Mouse (Mus musculus) heart, embryonic 15.5 days (tissue): ENCODE measurements around the gene Sdhaf4. TPM values are rescaled to one million over a fixed set of nuclear protein-coding genes. Genes with fewer than 3 reads are reported as not detected.

Source experiments
- ATAC-seq: fragments of 200-750 bp; cut with Nextera tagmentation; replicated peaks from 2 replicates; pipeline ENCODE4 v1.8.0; 2017; ENCODE audit warnings: low read depth, moderate TSS enrichment; ENCODE audit not compliant: insufficient number of reproducible peaks, insufficient read depth, low FRiP score
- H3K27ac ChIP-seq: fragments of 300-500 bp; sonication (generic); 2 replicates; pipeline ENCODE4 v1.5.1; 2015; ENCODE audit warnings: mild to moderate bottlenecking, inconsistent platforms
- H3K27me3 ChIP-seq: fragments of 300-500 bp; sonication (generic); 2 replicates; pipeline ENCODE4 v1.6.1; 2015; ENCODE audit warnings: inconsistent platforms
- H3K36me3 ChIP-seq: fragments of 300-500 bp; sonication (generic); 2 replicates; pipeline ENCODE4 v1.6.1; 2015; ENCODE audit warnings: mild to moderate bottlenecking, inconsistent platforms
- H3K4me1 ChIP-seq: fragments of 300-500 bp; sonication (generic); replicated peaks from 2 replicates; pipeline ENCODE4 v1.6.1; 2015; ENCODE audit warnings: inconsistent platforms
- H3K4me2 ChIP-seq: fragments of 300-500 bp; sonication (generic); 2 replicates; pipeline ENCODE4 v1.6.1; 2015; ENCODE audit warnings: inconsistent platforms, mild to moderate bottlenecking, moderate library complexity
- H3K4me3 ChIP-seq: fragments of 300-500 bp; sonication (generic); 2 replicates; pipeline ENCODE4 v1.5.1; 2015; ENCODE audit warnings: mild to moderate bottlenecking, inconsistent platforms
- H3K9ac ChIP-seq: fragments of 300-500 bp; sonication (generic); 2 replicates; pipeline ENCODE4 v1.6.1; 2015; ENCODE audit warnings: mild to moderate bottlenecking, inconsistent platforms
- H3K9me3 ChIP-seq: fragments of 300-500 bp; sonication (generic); replicated peaks from 2 replicates; pipeline ENCODE4 v1.6.1; 2016; ENCODE audit warnings: inconsistent platforms
- WGBS: fragments of 180-500 bp; shearing (Covaris S2); methylation state at CpG from one replicate; pipeline ENCODE4 v1.1.7; 2015; ENCODE audit warnings: mixed read lengths; 5-methylcytosine and 5-hydroxymethylcytosine counted together
- polyA plus RNA-seq: library from polyadenylated mRNA; unstranded; fragments of >200 nt; fragmentation: Nextera tagmentation; extraction: Ambion mirVana; gene quantifications from 2 replicates; pipeline ENCODE4 v1.2.1, GENCODE M21; 2015

Sdhaf4 gene
- 56.1 and 76.1 TPM in 2 replicates for polyA plus RNA-seq

DNA sequence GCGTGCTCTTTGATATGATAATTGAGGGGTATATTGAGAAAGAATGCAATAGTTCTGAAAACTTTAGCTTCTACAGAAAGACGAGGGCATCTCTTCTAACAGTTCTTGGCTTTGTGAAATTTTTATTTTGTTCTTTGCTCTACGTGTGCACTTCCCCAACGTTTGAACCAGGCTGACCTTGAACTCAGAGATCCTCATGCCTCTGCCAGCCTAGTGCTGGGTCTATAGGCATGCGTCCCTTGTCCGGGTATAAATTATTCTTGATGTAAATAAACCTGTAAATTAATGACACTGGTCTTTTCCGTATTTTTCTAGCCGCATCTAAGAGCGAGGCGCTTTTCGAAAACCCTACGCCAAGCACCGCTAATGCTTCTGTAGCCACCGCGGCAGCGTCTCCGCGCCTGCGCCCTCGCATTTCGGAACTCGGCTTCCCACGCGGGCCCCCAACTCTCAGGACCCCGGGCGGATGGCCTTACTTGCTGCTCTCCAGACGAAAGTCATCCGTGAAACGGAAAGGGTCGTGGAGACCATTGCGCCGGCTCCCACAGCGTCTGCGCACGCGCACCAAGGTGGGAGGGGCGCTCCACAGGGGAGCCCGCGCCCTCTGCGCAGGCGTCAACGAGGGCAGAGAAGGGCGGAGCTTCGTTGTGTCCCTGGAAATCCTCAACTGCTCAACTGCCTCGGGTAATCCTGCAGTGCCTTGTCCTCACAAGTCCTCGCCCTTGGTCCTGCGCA is at the start of gene Sdhaf4:
Sdhaf4 (minus strand) TSS at position 587 of the 735 bp plus-strand sequence.
- Histone ChIP-seq H3K9me3 (no peaks in the 10 kb centered on the region), H3K4me1 (peaks cover 5% of the 10 kb centered on the region)

DNA sequence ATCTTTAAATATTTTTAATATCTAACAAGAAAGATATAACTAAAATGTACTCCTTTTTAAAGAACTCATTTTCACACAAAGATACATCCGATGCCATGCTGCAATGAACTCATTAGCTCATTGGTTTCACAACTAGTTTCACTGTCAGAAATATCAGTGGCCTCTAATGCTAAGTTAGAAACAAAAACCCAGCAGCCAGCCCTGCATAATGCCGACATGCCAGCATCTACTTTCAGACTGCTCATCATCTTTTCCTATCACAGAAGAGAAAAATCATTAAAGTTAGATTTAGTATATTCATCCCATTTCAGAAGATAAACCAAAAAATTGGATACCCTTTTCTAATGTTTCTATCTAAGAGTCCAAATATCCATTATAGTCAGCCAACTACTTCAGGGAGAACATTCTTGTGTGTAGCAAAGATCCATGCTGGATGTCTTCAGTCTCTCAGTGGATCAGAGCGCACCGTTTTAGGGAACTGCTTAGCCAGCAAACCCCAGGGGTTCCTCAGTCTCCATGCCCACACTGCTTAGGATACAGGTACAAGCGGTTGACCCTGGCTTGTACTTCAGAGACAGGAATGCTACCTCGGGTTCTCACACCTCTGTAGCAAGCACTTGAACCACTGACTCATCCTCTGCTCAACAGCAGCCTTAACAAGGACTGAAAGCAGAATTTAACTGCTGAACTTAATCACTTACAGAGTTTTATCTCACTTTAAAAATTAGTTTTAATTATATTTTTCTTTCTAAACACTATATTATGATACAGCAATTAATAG is 41.5 kb upstream of the Sdhaf4 start:
- Histone ChIP-seq H3K9ac (no peak overlapping the region), H3K27ac (no peak overlapping the region), H3K9me3 (no peaks in the 10 kb centered on the region), H3K4me3 (no peak overlapping the region), H3K4me2 (no peak overlapping the region), H3K4me1 (no peaks in the 10 kb centered on the region), H3K36me3 (peaks cover 2% of the 10 kb centered on the region; the same call in 1 of the 2 replicates), H3K27me3 (no peaks in the 10 kb centered on the region)
- WGBS: 66% methylated on average over 6 of the region's 6 CpGs
- ATAC-seq: no peak

More for the DNA sequence above, at the start of gene Sdhaf4:
- peak; percentile 96 for ATAC-seq
- peak within 1 kb of the TSS; percentile 73 for H3K4me3 ChIP-seq
- under 1% methylated on average over 47 of the region's 47 CpGs for WGBS
- H3K4me2 ChIP-seq: peak within 1 kb of the TSS; percentile 67
- no peaks in the 10 kb centered on the region for H3K27me3 ChIP-seq
- H3K9ac ChIP-seq: peak within 1 kb of the TSS; percentile 74
- peak within 1 kb of the TSS; percentile 93 for H3K27ac ChIP-seq
- peaks cover 22% of the 10 kb centered on the region for H3K36me3 ChIP-seq

DNA sequence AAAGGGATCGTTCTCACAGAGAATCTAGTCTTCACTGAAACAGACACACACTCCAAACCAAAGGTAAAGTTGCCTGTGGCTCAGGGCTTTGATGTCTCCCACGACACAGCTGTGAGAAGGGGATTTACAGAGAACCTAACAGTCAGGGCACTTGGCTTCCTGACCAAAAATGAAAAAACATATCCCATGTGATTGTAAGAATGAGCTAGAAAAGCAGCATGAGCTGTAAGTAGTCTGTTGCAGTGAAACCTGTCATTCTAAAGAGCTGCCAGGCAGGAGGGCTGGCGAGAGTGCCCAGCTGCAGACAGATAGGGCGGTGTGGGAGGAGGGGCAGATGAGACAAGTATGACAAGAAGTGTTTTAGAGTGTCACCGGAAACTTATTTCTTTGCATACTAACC is 40.2 kb upstream of the Sdhaf4 start:
- no peak overlapping the region for H3K4me3 ChIP-seq
- no peak overlapping the region for H3K27ac ChIP-seq
- H3K36me3 ChIP-seq: peaks cover 7% of the 10 kb centered on the region
- no peak for ATAC-seq
- no peaks in the 10 kb centered on the region for H3K9me3 ChIP-seq
- H3K4me1 ChIP-seq: no peaks in the 10 kb centered on the region
- H3K27me3 ChIP-seq: no peaks in the 10 kb centered on the region
- no peak overlapping the region for H3K4me2 ChIP-seq
- WGBS: 48% methylated on average over 5 of the region's 5 CpGs
- no peak overlapping the region for H3K9ac ChIP-seq

DNA sequence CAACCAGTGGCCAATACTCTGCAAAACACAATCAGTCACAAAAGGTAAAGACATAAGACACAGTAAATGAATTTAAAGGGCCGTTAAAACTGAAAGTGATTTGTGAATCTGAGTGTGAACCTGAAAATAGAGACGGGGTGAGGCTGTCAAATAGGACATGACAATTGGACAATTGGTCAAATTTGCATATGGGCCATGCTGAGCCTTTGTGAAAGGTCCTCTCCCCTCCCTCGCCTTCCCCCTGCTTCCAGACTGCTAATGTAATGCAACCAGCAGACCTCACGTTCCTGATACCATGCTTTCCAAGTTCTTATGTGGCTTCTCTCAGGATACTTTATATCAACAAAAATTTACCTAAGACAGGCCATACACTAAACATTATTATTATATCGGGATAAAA is 37.6 kb upstream of the Sdhaf4 start:
- Histone ChIP-seq H3K4me1 (no peaks in the 10 kb centered on the region), H3K9ac (no peak overlapping the region), H3K4me2 (no peak overlapping the region), H3K27me3 (no peaks in the 10 kb centered on the region), H3K4me3 (no peak overlapping the region), H3K27ac (no peak overlapping the region), H3K9me3 (no peaks in the 10 kb centered on the region), H3K36me3 (peaks cover 7% of the 10 kb centered on the region)
- ATAC-seq: no peak
- 80% methylated on average over 5 of the region's 5 CpGs for WGBS

DNA sequence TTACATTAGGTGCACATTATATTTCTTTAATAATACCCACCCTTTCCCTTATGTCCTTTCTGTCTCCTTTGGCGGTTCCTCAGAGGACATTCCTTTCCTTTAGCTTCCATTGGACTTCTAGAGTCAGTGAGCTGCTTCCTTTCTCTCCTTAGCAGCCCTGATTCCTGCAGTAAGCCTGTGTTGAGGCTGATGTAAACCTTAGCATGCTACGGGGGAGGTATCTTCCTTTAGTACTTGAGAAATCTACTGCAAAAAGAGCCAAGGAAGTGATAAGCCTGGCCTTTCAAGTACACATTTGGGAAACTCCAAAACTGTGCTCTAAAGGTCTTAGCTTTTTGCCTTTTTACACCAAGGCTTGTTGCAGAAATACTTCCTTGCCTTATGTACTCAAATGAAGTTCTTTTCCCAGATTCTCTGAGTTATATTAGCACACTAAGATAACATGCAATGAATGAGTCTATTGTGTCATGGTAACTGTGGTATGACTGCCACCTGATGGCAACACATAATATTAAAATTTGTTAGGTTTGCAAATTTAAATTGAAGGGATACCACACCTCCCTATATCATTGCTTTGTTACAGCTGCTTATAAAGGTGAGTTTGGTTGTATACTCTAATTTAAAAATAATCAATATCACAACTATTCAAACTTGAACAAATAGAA is 28.4 kb upstream of the Sdhaf4 start:
- Histone ChIP-seq H3K4me3 (no peak overlapping the region), H3K27me3 (no peaks in the 10 kb centered on the region), H3K9ac (no peak overlapping the region), H3K27ac (no peak overlapping the region), H3K36me3 (0 out of 2 replicates have a peak, but pooled peaks cover 4% of the 10 kb centered on the region), H3K4me1 (no peaks in the 10 kb centered on the region), H3K9me3 (no peaks in the 10 kb centered on the region), H3K4me2 (no peak overlapping the region)
- 40% methylated on average over 2 of the region's 2 CpGs for WGBS
- no peak for ATAC-seq

DNA sequence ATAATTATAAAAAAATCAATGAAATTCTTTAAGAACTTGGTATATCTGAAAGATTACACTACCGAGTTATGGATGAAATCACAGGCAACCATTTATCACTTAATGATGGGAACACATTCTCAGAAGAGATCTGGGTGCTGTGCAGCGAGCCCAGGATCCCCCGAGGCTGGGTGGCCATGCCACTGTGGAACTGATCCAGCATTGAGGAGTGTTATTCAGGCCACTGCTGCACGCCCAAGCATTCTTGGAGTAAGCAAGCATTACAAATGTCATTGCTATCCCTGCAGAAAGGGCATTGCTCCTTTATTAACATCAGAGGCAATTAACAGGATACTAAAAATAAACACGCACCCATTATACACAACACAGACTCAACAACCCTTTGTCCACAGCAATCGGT is 5.4 kb upstream of the Sdhaf4 start:
- Histone ChIP-seq H3K4me2 (no peak overlapping the region), H3K27me3 (no peaks in the 10 kb centered on the region), H3K27ac (no peak overlapping the region), H3K4me3 (no peak overlapping the region), H3K9me3 (no peaks in the 10 kb centered on the region), H3K36me3 (no peaks in the 10 kb centered on the region; the same call in 1 of the 2 replicates), H3K4me1 (no peaks in the 10 kb centered on the region), H3K9ac (no peak overlapping the region)
- no peak for ATAC-seq
- WGBS: 68% methylated on average over 6 of the region's 6 CpGs

DNA sequence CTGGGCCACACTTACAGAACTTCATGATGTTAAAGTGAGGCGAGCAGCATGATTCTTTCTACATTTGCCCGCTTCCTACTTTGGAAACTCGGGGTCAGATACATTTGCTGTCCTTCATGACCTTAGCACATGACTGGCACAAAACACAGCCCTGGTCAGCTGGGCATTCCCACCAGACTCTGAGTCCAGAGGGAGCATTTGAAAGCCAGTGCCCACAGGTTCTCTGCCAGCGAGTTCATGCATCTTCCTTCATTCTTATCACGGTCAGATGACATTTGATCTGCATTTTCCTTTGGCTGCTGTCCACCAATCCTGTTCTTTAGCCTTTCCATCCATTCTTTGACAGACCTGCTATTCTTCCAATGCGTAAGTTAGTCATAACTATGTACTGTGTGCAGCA is 4.6 kb upstream of the Sdhaf4 start:
- Histone ChIP-seq H3K9ac (no peak overlapping the region), H3K27ac (no peak overlapping the region), H3K4me1 (no peaks in the 10 kb centered on the region), H3K27me3 (no peaks in the 10 kb centered on the region), H3K4me3 (no peak overlapping the region), H3K4me2 (no peak overlapping the region), H3K9me3 (no peaks in the 10 kb centered on the region), H3K36me3 (no peaks in the 10 kb centered on the region; the same call in 1 of the 2 replicates)
- ATAC-seq: no peak
- 78% methylated on average over 6 of the region's 6 CpGs for WGBS

DNA sequence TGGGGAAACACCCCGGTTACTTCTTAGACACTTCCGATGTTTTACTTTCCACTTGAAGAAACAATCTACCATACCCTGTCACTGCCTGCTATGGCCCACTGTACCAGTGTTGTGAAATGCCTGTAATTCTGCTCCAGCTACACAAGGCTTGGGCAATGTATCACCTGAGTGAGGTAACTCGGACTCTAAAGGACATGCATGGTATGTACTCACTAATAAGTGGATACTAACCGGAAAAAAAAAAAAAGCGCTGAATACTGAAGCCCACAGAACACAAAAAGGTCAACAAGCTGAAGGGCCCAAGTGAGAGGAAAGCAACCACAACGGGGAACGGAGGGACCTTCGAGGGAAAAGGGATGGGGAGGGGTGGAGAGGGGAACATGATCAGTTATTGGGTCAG is 2.2 kb upstream of the Sdhaf4 start:
- H3K36me3 ChIP-seq: peaks cover 1% of the 10 kb centered on the region
- H3K4me2 ChIP-seq: no peak overlapping the region
- no peak for ATAC-seq
- no peak overlapping the region for H3K27ac ChIP-seq
- peaks cover 5% of the 10 kb centered on the region for H3K4me1 ChIP-seq
- no peak overlapping the region for H3K9ac ChIP-seq
- H3K9me3 ChIP-seq: no peaks in the 10 kb centered on the region
- H3K27me3 ChIP-seq: no peaks in the 10 kb centered on the region
- WGBS: 84% methylated on average over 8 of the region's 8 CpGs
- no peak overlapping the region for H3K4me3 ChIP-seq

DNA sequence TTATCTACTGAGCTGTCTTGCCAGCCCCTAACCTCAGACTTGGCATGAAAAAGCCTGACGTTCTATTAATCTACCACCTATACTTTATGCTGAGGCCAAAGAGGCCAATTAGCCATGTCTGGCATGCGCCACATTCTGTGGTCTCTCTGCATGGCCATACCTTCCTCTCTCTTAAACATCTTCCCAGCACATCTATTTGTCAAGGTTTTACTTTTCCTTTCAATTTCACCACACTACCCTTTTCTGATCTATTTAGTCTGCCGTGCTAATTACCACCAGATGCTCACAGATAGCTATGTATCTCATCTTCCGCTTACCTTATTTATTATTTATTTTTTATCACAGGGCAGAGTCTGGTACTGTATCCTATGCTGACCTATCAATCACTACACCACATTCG is 6.1 kb downstream of the Sdhaf4 start:
- no peaks in the 10 kb centered on the region for H3K9me3 ChIP-seq
- H3K4me1 ChIP-seq: peaks cover 2% of the 10 kb centered on the region
- ATAC-seq: no peak
- no peak overlapping the region for H3K4me2 ChIP-seq
- WGBS: 92% methylated on average over 5 of the region's 5 CpGs
- no peak overlapping the region for H3K9ac ChIP-seq
- H3K27ac ChIP-seq: no peak overlapping the region
- no peak overlapping the region for H3K4me3 ChIP-seq
- H3K36me3 ChIP-seq: peaks cover 48% of the 10 kb centered on the region
- no peaks in the 10 kb centered on the region for H3K27me3 ChIP-seq

DNA sequence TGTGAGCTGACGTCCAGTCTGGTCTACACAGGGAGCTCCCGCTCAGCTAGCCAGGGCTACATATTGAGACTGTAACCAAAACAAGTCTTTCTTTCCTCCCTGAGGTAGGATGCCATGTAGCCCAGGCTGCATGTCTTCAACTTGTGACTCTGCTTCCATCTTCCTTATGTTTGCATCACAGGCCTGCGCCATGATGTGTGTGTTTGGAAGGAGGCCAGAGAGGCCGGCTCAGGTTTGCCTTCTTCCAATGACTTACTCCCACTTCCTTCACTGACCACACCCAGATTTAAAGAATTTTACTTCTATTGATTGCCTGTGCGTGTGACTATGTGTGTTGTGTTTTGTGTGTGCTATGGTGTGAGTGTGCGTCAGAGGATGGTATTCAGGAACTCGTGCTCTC is 6.6 kb downstream of the Sdhaf4 start:
- Histone ChIP-seq H3K27ac (no peak overlapping the region), H3K9ac (no peak overlapping the region), H3K9me3 (no peaks in the 10 kb centered on the region), H3K4me1 (no peaks in the 10 kb centered on the region), H3K4me3 (no peak overlapping the region), H3K4me2 (no peak overlapping the region), H3K36me3 (peaks cover 48% of the 10 kb centered on the region), H3K27me3 (no peaks in the 10 kb centered on the region)
- ATAC-seq: no peak
- WGBS: 95% methylated on average over 7 of the region's 7 CpGs

DNA sequence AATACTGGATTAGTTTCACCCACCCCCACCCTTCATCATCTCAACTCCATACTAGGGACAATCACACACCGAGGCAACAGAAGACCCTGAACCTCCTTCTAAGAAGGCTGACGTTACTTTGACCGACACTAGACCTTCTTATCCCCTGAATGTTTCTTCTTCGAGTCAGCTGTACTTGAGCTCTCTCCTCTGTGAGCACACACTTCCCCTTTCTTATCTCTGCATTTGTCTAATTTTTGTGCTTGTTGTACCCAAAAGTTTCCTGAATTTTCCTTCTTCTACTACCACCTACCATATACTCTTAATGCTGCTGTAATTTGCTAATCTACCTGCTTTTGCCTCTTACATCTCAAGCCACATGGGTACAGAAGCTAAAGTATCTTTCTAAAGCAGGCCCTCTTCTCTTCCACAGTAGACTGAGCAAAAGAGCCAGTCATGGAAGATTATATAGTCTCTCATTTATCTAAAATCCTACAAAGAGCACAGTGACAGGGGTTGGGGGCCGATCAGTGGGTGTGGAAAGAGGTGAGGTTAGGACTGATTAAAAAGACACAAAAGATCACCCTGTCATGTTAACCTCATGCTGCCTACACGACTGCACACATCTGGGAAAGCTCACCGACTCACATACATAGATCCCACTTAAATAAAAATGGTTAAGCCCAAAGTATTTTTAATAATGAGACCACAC is 7.2 kb downstream of the Sdhaf4 start:
- Histone ChIP-seq H3K4me1 (no peaks in the 10 kb centered on the region), H3K9ac (no peak overlapping the region), H3K4me3 (no peak overlapping the region), H3K27me3 (no peaks in the 10 kb centered on the region), H3K36me3 (peaks cover 48% of the 10 kb centered on the region), H3K4me2 (no peak overlapping the region), H3K9me3 (no peaks in the 10 kb centered on the region), H3K27ac (no peak overlapping the region)
- no peak for ATAC-seq
- WGBS: 86% methylated on average over 7 of the region's 7 CpGs
